Mouse (Mus musculus): ENCODE data around the gene Gm42791. TPM values are rescaled to one million over a fixed set of nuclear protein-coding genes. Genes with fewer than 3 reads are reported as not detected.

Gene Gm42791
- total and polyA plus RNA-seq, 3 experiments: 0.42 to 1.3 TPM; not detected in 1

- H3K9me3 ChIP-seq (replicated peaks; ENCODE audit: low read length): peaks cover 7% of the 10 kb centered on the region
- no peak for TF ChIP-seq ZKSCAN1 (IDR thresholded peaks at IDR 0.05; ENCODE audit: borderline replicate concordance, low read depth, low read length)
- no peak for TF ChIP-seq CHD2 (IDR thresholded peaks at IDR 0.05; ENCODE audit: low read length)
- TF ChIP-seq CHD1 (IDR thresholded peaks at IDR 0.05; ENCODE audit: low read depth, low read length): peak; percentile 78
- TF ChIP-seq MAFK (IDR thresholded peaks at IDR 0.05; ENCODE audit: insufficient replicate concordance, low read length): 0 out of 2 replicates have a peak, but pooled peaks have one; percentile 24
- TF ChIP-seq POLR2A (IDR thresholded peaks at IDR 0.05; ENCODE audit: low read depth, low read length): peak; percentile 50
- 0 out of 2 replicates have a peak, but pooled peaks have one; percentile 29 for TF ChIP-seq IRF4 (IDR thresholded peaks at IDR 0.05; ENCODE audit: low read depth, low read length)
- TF ChIP-seq ZMIZ1 (IDR thresholded peaks at IDR 0.05; ENCODE audit: low read depth, low read length): 0 out of 2 replicates have a peak, but pooled peaks have one; percentile 50
- TF ChIP-seq UBTF (IDR thresholded peaks at IDR 0.05; ENCODE audit: low read depth, low read length): peak; percentile 95
- no peak for TF ChIP-seq E2F4 (IDR thresholded peaks at IDR 0.05; ENCODE audit: insufficient replicate concordance, low read depth, low read length)
- TF ChIP-seq SIN3A (IDR thresholded peaks at IDR 0.05; ENCODE audit: low read length): peak; percentile 62
- peak; percentile 23; the same call in 1 of the 2 replicates for TF ChIP-seq HCFC1 (IDR thresholded peaks at IDR 0.05; ENCODE audit: low read depth, low read length)
- TF ChIP-seq TBP (conservative IDR thresholded peaks at IDR 0.05; ENCODE audit: low read depth, low read length): 0 out of 2 replicates have a peak, but pooled peaks have one; percentile 34
- TF ChIP-seq MEF2A (IDR thresholded peaks at IDR 0.05; ENCODE audit: borderline replicate concordance, low read depth, low read length): 0 out of 2 replicates have a peak, but pooled peaks have one; percentile 37
- peak; percentile 66 for TF ChIP-seq MAX (IDR thresholded peaks at IDR 0.05; ENCODE audit: low read length)
- TF ChIP-seq BHLHE40 (IDR thresholded peaks at IDR 0.05; ENCODE audit: low read depth, low read length): peak; percentile 30; the same call in 1 of the 2 replicates
- TF ChIP-seq EP300 (IDR thresholded peaks at IDR 0.05; ENCODE audit: low read length): 0 out of 2 replicates have a peak, but pooled peaks have one; percentile 32
- TF ChIP-seq ELF1 (IDR thresholded peaks at IDR 0.05; ENCODE audit: low read depth, low read length): peak; percentile 43; the same call in 1 of the 2 replicates
- peak; percentile 67; the same call in 1 of the 2 replicates for TF ChIP-seq MXI1 (IDR thresholded peaks at IDR 0.05; ENCODE audit: low read depth, low read length)
- no peak for TF ChIP-seq ZC3H11A (IDR thresholded peaks at IDR 0.05; ENCODE audit: low read depth, low read length)
- peak; percentile 55 for TF ChIP-seq NELFE (IDR thresholded peaks at IDR 0.05; ENCODE audit: low read depth, low read length)
- no peaks in the 10 kb centered on the region for H3K27me3 ChIP-seq (replicated peaks)
- H3K79me2 ChIP-seq (replicated peaks; ENCODE audit: control insufficient read depth, extremely low read depth, insufficient read depth, poor library complexity, severe bottlenecking): no peaks in the 10 kb centered on the region
- H3K27ac ChIP-seq (ENCODE audit: insufficient read depth, low read depth): peak overlapping the region; percentile 53; the same call in 1 of the 2 replicates
- no peak for DNase-seq (ENCODE audit: extremely low read depth)
- dilution Hi-C loops (cut with MboI; ENCODE audit: extremely low pct_ligation_motif_present, extremely low pct_unique_long_range_greater_than_20kb, low sequenced_read_pairs): no loop called here
- peak overlapping the region in 2 of 3 experiments; percentile 32 to 49 for H3K4me3 ChIP-seq (replicated peaks in 1 of 3; ENCODE audit: low read depth in 2 of 3, low read length in 2 of 3, poor library complexity in 1 of 3)
- H3K36me3 ChIP-seq (replicated peaks in 1 of 2; ENCODE audit: control insufficient read depth in 1 of 2, insufficient read depth in 1 of 2, low read length in 1 of 2): no peaks in the 10 kb centered on the region
- peaks cover 8 to 18% of the 10 kb centered on the region in 2 experiments; a peak in 3 of 4 replicates for H3K4me1 ChIP-seq (ENCODE audit: control insufficient read depth in 1 of 2, insufficient read depth in 2 of 2)
- peak overlapping the region; percentile 82 for H3K9ac ChIP-seq (ENCODE audit: insufficient read depth, low read depth)
- H3K4me2 ChIP-seq (ENCODE audit: insufficient read depth, low read depth, poor library complexity, severe bottlenecking): peak overlapping the region; percentile 68
- in situ Hi-C loops (cut with MboI; ENCODE audit: low pct_ligation_motif_present, low pct_unique_long_range_greater_than_20kb, low sequenced_read_pairs): no loop called here
Measured at GRCm38 (mm10) chr5:149031199-149031750, 36.3 kb upstream of the Gm42791 start.

GRCm38 (mm10) chr5:149030103-149030502, 35.2 kb upstream of the Gm42791 start:
- TF ChIP-seq USF1 (IDR thresholded peaks at IDR 0.05; ENCODE audit: low read depth, low read length) (no peak), IRF4 (IDR thresholded peaks at IDR 0.05; ENCODE audit: low read depth, low read length) (no peak)
- Histone ChIP-seq H3K27ac (ENCODE audit: insufficient read depth, low read depth) (no peak overlapping the region), H3K9me3 (replicated peaks; ENCODE audit: low read length) (peaks cover 6% of the 10 kb centered on the region), H3K27me3 (replicated peaks) (no peaks in the 10 kb centered on the region), H3K4me1 (ENCODE audit: control insufficient read depth in 1 of 2, insufficient read depth in 2 of 2) (peaks cover 8 to 18% of the 10 kb centered on the region in 2 experiments; a peak in 3 of 4 replicates), H3K4me3 (replicated peaks in 1 of 3; ENCODE audit: low read depth in 2 of 3, low read length in 2 of 3, poor library complexity in 1 of 3) (no peak overlapping the region), H3K36me3 (replicated peaks in 1 of 2; ENCODE audit: control insufficient read depth in 1 of 2, insufficient read depth in 1 of 2, low read length in 1 of 2) (no peaks in the 10 kb centered on the region), H3K4me2 (ENCODE audit: insufficient read depth, low read depth, poor library complexity, severe bottlenecking) (no peak overlapping the region), H3K79me2 (replicated peaks; ENCODE audit: control insufficient read depth, extremely low read depth, insufficient read depth, poor library complexity, severe bottlenecking) (no peaks in the 10 kb centered on the region), H3K9ac (ENCODE audit: insufficient read depth, low read depth) (no peak overlapping the region)
- in situ Hi-C loops (cut with MboI; ENCODE audit: low pct_ligation_motif_present, low pct_unique_long_range_greater_than_20kb, low sequenced_read_pairs): no loop called here
- no peak for DNase-seq (ENCODE audit: extremely low read depth)
- dilution Hi-C loops (cut with MboI; ENCODE audit: extremely low pct_ligation_motif_present, extremely low pct_unique_long_range_greater_than_20kb, low sequenced_read_pairs): no loop called here
